Mouse (Mus musculus) central nervous system, embryonic 11.5 days (tissue): ENCODE results near the gene Mrpl51. TPM values are rescaled to one million over a fixed set of nuclear protein-coding genes. Genes with fewer than 3 reads are reported as not detected.

Experiments used
- polyA plus RNA-seq: library from polyadenylated mRNA; depleted of rRNA; stranded (reverse); fragments of >200 nt; gene quantifications from 2 replicates; pipeline ENCODE4 v1.2.3, GENCODE M21; 2012; rRNA removed

Mrpl51 gene
- 84.9 and 134 TPM in 2 replicates for polyA plus RNA-seq

GRCm38 (mm10) chr6:125191332-125192015 lies at the start of gene Mrpl51, which contains the start of gene Ncapd2:
TSS of gene Mrpl51 (plus strand) at chr6:125191801.
TSS of gene Ncapd2 (minus strand) at chr6:125191701.

GRCm38 (mm10) chr6:125145001-125145400 lies 46.6 kb upstream of the Mrpl51 start, which contains the start of gene Iffo1:
TSS of gene Iffo1 (plus strand) at chr6:125145241.

GRCm38 (mm10) chr6:125166051-125166751 lies 25.4 kb upstream of the Mrpl51 start, which contains the start of gene Gapdh:
TSS of gene Gapdh (minus strand) at chr6:125166467.

DNA sequence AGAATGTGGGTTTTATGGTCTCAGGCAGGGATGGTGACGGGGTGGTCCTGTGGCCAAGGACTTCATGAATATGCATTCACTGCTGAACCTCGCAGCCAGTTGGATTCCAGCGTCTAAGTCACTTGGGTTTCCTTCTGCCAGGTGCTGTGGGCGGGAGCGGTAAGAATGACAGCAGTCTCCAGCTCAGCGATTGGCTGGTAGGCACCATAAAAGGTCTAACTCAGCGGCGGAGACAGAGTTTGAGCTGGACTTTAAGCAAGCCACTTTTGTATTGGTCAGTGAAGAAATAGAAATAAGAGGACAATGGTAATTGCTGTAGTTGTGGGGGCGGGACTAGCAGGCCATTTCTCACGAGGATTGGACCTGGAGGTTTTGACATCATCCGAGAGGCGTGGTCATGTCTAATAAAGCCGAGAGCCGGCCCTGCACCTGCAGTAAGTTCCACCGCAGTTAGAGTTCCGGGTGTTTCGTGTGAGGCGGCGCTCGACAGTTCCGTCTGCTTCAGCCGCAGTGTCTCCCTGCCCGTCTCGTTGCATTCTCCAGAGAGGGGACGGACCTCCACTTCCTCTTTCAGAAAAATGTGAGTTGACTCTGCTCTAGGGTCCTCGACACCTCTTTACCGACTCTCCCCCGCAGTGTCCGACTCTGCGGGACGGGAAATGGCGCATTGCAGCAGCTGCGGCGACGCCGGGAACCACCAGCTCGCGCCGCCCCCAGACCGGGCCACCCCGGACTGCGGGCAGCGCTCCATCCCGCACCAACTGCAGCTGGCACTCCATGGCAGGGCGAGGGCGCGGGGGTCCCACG lies 23.8 kb downstream of the Mrpl51 start, which contains the start of gene Vamp1:
Vamp1 (plus strand) TSS at position 404 of the 807 bp plus-strand sequence.

DNA sequence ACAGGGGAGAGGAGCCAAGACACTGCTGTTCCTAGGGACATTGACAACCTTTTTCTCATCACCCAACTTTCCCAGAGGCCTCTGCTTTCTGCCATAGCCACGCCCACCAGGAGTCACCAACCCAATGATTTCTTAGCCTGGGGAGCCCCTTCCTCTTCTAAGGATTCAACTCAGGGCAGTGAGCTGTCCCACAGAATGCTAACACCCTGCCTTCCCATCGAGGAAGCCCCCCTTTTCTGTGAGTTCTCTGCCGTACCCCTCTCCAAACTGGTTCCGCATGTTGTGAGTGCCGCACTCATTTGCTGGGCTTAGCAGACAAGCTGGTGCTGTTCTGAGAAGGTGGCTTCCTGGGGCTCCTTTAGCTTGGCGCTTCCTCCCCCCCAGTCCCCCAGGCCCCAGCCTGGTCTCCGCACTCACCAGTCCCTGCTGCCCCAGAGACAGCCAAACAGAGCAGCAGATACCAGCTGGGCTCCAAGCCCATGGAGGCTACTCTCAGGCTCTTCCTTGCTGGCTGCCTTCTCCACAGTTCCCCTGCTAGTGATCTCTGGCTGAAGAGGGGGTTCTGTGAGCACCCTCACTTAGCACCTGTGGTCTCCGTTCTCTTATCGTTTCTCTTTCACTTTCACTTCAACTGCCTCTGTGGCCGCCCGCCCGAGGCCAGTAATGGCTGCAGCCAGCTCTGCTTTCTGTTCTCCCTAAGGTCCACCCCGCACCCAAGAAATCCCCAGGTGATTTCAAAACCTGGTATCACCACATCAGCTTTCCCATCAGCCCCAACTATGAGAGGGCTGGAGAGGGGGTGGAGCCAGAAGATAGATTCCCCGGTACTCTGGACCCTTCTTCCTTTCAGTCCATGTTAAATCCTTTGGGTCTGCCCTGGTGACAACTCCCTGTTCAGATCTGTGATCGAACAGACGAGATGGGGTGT lies 39.8 kb downstream of the Mrpl51 start, which contains the start of gene Tapbpl:
Tapbpl (minus strand) TSS at position 744 of the 928 bp plus-strand sequence.

GRCm38 (mm10) chr6:125236782-125237181 lies 45.2 kb downstream of the Mrpl51 start, which contains the start of gene Cd27:
TSS of gene Cd27 (minus strand) at chr6:125237010.

Other genes with a start within 250 kb of the Mrpl51 start
- 122 and 143 TPM in 2 replicates for gene Cops7a, start 226.3 kb upstream of the Mrpl51 start, polyA plus RNA-seq
- gene Pianp, start 195.1 kb upstream of the Mrpl51 start, polyA plus RNA-seq, result 1.6 and 3.4 TPM in 2 replicates
- 52.2 and 93.4 TPM in 2 replicates for gene Zfp384, start 182.7 kb upstream of the Mrpl51 start, polyA plus RNA-seq
- gene Ing4, start 152.0 kb upstream of the Mrpl51 start, polyA plus RNA-seq, result 130 and 145 TPM in 2 replicates
- gene Acrbp, start 142.1 kb upstream of the Mrpl51 start, polyA plus RNA-seq, result 25.3 and 37.8 TPM in 2 replicates
- gene Lpar5, start 123.9 kb upstream of the Mrpl51 start, polyA plus RNA-seq, result 0.22 and 0.24 TPM in 2 replicates
- 164 and 215 TPM in 2 replicates for gene Chd4, start 95.8 kb upstream of the Mrpl51 start, polyA plus RNA-seq
- gene Nop2, start 59.9 kb upstream of the Mrpl51 start, polyA plus RNA-seq, result 45.9 and 58.2 TPM in 2 replicates
- 26.0 and 30.3 TPM in 2 replicates for gene Iffo1, start 46.6 kb upstream of the Mrpl51 start, polyA plus RNA-seq
- 3,932 and 4,365 TPM in 2 replicates for gene Gapdh, start 25.3 kb upstream of the Mrpl51 start, polyA plus RNA-seq
- 349 and 495 TPM in 2 replicates for gene Ncapd2, start 100 bp upstream of the Mrpl51 start, polyA plus RNA-seq
- 10.6 and 11.9 TPM in 2 replicates for gene Vamp1, start 23.8 kb downstream of the Mrpl51 start, polyA plus RNA-seq
- gene Tapbpl, start 40.1 kb downstream of the Mrpl51 start, polyA plus RNA-seq, result 1.1 and 1.3 TPM in 2 replicates
- gene Cd27, start 45.2 kb downstream of the Mrpl51 start, polyA plus RNA-seq, result 0.18 and 0.21 TPM in 2 replicates
- gene Tuba3a, start 94.2 kb downstream of the Mrpl51 start, polyA plus RNA-seq, result 0.06 and 0.26 TPM in 2 replicates
- 15.1 and 22.4 TPM in 2 replicates for gene Ltbr, start 122.1 kb downstream of the Mrpl51 start, polyA plus RNA-seq
- 0.61 and 1.2 TPM in 2 replicates for gene Scnn1a, start 128.9 kb downstream of the Mrpl51 start, polyA plus RNA-seq
- gene Tnfrsf1a, start 157.6 kb downstream of the Mrpl51 start, polyA plus RNA-seq, result 20.2 and 32.1 TPM in 2 replicates
- gene Plekhg6, start 189.0 kb downstream of the Mrpl51 start, polyA plus RNA-seq, result 0.12 and 0.14 TPM in 2 replicates